Mouse (Mus musculus): ENCODE results near the gene Dlg4. TPM values are rescaled to one million over a fixed set of nuclear protein-coding genes. Genes with fewer than 3 reads are reported as not detected.

Dlg4 gene
- total RNA-seq (2021): 10 to 100 TPM; 13.2 to 15.5 TPM

DNA sequence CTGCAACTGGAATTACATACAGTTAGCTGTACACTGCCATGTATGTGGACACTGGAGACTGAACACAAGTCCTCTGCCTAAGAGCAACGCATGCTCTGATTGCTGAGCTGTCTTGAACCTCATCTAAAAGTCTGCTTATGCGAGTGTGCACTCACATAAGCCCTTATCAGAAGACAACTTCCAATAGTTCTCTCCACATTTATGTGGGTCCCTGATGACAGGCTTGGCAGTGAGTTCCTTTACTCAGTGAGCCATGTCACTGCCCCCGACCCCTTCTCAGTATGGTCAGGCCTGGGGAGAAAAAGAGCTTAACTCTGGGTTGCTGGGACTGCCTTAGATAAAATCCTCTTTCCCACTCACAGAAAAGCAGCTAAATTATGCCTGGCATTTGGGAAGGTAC lies at the start of gene Dlg4:
Dlg4 (plus strand) TSS at position 274 of the 400 bp plus-strand sequence.
- DNase-seq: no peak

DNA sequence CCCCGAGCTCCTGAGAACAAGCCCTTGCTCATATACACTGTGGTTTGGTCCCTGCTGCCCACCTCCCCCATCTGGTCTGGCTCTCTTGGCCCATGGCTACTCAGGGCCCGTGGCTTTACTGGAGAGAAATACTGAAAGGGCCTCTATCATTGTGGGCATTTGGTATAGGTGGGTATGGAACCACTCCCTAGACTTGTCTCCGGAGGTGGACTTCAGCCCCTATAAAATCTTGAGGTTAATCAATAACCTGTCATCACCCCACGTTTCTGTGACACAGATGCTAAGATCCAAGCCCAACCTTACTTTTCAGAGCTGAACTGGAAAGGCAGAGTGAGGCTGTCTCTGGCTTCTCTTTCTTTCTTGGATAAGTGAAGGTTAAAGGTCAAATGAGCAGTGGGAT lies 47.9 kb upstream of the Dlg4 start:
- no peak for DNase-seq

DNA sequence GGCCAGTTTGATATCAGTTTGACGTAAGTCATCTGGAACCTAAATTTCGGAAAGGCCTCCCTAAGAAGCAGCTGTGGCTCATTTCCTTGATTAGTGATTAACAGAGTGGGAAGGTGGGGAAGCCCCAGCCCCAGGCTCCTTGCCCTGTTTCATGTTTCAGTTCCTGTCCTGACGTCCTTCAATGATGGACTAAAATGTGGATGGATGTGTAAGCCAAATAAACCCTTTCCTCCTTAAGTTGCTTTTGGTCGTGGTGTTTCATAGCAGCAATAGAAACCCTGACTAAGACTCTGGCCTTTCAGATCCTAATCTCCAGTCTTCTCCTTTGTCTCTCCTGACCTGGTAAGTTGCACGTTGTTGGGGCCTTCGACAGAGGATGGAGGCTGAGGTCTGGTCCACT lies 46.5 kb upstream of the Dlg4 start:
- DNase-seq: no peak

DNA sequence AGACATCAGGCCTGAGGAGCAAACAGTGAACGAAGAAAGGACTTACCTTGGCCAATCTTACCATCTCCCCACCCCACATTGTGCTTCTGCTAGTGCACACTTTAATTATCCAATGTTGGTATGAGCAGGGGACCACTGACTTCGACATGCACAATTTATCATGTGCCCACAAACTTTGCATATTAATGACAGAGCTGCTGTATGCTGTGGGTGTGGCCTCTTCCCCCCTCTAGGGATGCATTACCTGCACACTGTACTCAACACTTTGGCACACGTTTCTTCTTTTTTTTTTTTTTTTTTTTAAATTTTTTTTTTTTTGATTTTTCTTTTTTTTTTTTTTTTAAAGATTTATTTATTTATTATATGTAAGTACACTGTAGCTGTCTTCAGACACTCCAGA lies 46.0 kb upstream of the Dlg4 start:
- no peak for DNase-seq

DNA sequence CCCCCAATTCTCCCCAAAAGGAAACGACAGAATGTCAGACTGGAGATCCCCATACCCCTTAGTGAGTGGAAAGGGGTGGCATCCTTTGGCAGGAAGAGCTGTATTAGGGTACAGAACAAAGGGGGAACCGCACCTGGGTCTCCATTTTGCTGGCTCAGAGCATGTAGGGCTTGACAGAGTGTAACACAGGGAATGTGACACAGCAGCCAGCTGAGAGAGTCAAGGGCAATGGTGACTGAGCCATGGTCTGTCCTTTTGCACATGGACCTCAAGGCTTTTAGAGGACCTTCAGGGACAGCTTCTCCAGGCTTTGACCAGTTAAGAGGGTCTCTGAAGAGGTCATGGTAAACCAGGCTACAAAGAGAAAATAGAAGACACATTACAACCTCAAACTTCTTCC lies 41.8 kb upstream of the Dlg4 start:
- DNase-seq: no peak

DNA sequence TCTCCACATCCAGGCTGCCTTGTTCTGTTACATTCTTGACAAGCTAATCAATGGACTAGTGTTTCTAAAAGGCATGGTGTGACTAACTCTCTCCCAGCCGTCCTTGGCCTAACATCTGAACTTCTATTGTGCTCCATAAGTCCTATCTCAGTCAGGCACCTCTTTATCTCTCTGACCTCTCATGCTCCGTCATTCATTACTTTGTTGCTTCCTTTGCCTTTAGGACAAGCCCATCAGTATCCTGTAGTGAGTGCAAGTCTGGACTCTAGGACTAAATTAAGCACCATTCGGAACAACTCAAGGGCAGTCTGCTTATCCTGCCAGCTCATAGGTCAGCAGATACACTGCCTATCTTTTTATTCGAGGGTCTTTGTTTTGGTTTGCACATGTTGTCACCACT lies 40.5 kb upstream of the Dlg4 start:
- DNase-seq: no peak

DNA sequence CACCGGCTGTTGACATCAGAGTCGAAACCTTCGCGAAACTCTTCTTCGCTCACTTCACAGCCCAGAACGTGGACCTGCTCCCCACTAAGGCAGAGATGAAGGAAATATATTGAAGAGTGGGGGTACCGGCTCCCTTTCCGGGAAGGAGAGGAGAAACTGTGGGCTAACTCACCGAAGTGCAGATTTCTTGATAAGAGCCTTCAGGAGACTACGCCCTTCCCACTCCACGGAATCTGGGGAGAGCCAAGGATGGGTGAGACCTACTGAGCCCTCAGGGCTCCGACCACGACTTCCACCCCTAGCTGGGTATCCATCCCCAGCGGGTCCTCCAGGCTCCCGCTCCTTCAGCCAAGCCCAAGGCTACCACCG lies 36.9 kb upstream of the Dlg4 start:
- DNase-seq: no peak

DNA sequence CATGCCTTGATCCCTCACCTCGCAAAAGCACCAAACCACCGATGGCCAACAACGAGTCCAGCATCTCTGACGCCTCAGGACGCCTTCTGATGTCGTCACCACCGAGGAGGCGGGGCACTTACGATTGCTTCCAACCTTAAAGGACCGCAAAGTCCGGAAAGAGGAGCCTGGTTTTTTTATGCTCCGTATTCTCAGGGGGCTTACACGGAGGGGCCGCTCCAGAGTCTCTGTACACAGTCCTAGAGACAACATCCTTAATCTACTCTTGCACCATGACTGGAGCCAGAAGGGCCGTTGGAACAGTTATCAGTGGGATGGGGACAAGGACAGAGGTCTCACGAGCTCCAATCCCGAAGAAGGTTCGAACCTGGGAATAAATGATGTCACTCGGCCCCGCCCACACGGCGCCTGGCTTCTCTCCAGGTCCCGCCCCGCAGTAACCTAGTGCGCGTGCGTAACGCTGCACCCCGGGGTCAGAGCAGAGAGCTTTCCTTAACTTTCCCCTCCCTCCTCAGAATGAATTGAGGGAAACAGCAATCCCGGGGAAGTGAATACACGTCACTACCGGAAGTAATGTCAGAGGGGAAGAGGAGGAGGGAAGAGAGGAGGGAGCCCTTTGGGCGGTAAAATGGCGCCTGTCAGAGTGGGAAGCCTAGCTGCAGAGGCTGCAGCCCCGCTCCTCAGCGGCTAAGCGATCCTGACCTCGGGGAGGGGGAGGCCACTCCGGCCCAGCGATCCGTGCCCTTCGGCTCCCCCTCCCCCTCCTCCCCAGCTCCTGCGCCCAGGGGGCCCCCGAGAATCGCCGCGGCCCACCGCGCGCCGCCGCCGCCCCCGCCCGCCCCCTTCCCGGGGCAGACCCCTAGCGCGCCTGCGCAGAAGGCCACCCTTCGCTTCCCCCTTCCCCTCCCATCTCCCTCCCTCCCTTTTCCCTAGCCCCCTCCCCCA lies 36.3 kb upstream of the Dlg4 start:
- peak; percentile 99 for DNase-seq

DNA sequence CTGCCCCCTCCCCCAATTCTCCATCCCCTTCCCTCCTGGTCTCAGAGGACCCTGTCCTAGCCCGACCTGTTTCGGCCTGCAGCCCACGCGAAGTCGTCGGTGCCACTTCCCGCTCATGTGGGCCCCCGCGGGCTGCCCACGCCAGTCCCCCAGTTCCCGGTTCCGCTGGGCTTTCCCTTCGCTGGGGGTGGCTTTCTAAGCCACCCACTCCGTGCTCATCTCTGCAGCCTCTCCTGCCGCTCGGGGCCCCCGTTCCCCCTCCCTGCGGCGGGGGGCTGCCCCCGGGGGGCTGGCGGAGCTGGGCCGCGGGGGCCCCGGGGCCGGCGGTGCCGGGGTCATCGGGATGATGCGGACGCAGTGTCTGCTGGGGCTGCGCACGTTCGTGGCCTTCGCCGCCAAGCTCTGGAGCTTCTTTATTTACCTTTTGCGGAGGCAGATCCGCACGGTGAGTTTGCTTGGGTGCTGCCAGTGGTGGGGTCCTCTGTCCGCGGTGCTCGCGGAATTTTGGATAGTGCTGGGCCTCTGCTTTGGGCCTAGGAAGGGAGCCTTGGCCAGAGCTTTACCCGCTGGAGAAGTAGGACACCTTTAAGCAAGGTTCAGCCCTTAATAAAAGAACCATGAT lies 35.5 kb upstream of the Dlg4 start, which contains the start of gene Ctdnep1:
Ctdnep1 (plus strand) TSS at position 16 of the 622 bp plus-strand sequence.
- DNase-seq: peak; percentile 40

DNA sequence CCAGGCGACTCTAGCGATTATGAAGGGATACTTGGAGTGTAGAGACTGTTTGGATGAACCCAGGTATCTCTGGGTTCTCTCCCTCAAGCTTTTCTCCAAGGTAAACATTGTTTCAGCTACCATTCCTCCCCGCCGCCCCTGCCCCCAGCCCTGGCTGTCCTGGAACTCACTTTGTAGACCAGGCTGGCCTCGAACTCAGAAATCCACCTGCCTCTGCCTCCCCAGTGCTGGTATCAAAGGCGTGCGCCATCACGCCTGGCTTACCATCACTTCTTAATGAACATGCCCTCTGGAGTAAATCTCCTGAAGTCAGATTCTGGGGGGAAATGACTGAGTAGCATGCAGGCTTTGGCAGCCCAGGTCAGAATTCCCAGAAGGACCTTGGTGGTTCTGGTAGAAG lies 34.5 kb upstream of the Dlg4 start, which contains the start of gene Elp5:
Elp5 (minus strand) TSS at position 293 of the 400 bp plus-strand sequence.
- DNase-seq: no peak

DNA sequence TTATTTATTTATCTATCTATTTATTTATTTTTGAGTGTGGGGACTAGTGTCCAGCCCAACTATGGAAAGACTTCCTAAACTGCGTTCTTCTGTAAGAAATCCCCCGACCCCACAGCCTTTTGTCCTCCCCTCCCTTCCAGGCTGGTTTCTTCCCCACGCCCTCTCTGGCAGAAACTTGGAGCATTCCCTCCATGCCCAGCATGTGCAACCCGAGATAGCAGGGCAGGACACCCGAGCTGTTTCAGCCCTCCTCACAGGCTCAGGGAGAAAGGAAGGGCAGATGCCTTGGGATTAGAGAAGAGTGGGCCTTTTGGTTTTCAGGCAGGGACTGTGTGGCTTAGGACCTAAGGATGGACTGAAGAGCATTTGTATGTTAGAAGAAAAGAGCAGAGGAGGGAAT lies 33.9 kb upstream of the Dlg4 start:
- peak; percentile 56 for DNase-seq

DNA sequence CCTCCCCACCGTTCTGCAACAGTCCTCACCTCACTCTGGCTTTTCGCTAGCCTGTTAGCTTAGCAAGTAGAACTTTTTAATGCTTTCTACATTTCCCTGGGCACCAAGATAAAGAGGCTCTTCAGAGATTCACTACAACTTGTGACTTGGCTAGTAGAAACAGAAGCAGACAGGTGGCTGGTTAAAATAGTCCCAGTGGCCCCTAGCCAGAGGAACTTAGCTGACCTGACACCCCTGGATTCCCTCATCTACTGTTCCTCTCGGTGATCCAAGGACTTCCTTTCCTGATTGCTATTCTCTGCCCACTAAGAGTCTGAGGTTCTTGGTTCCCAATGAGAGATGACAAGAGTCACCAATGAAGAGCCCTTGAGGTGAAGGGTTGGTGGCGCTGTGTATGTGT lies 33.4 kb upstream of the Dlg4 start:
- no peak for DNase-seq

DNA sequence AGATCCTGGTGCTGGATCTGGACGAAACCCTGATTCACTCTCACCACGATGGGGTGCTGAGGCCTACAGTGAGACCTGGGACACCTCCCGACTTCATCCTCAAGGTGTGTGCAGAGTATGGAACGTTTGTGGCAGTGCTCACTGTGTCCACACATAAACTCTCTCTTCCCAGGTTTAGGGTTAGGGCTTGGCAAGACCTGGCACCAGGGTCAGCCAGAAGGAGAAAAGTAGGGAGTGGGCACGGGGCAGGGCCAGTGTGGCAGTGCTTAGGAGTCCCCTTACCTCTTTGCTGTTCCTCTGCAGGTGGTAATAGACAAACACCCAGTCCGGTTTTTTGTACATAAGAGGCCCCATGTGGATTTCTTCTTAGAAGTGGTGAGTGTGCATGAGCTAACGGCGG lies 32.3 kb upstream of the Dlg4 start:
- DNase-seq: no peak

DNA sequence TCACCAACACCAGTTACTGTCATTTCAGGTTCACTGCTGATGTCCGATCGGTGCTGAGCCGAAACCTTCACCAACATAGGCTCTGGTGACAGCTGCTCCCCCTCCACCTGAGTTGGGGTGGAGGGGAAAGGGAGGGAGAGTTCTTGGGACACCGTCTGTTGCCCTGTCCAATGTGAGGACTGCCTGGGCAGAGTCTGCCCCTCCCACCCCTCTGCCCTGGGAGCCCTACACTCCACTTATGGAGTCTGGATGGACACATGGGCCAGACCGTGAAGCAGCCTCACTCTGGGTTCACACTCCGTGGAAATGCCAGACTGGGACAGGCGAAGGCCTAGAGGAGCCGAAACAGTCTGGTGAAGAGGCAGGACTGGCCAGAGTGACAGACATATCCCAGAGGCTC lies 26.8 kb upstream of the Dlg4 start:
- no peak for DNase-seq

DNA sequence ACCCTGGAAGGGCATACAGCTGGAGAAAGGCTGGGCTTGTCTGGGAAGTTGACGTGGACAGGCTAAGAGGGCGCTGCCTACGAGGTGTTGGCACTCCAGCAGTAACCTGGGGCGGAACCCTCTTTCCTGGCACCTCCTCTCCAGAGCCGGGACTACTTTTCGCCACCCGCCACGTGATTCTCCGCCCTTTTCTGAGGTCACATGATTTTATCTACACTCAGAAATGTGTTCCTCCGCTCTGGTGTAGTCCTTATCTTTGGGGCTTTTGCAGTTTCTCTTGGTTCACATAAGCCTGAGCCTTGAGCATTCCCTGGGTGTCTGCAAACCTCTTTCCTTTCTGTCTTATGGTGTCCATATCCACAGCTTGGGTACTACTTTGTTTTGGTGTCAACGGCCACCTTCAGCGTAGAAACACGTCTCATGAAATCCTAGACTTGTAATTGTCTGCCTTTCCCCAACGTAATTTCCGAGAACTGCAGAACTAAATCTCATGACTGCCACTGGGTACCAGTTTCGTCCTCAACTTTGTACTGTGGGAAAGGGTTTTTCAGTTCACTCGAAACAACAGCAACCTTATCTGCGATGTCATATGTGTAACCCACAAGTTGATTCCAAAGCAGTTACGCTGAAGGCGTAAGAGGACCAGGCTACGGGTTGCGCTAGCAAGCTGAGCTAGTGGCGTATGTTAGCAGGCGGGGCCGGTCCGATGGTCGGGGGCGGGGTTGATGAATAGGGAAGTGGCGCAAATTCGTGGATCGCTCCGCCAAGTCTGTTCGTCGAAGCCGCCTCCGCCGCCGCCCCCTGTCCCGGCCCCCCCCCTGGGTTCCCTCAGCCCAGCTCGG lies 25.7 kb upstream of the Dlg4 start, which contains the start of gene Gabarap:
Gabarap (plus strand) TSS at position 294 of the 842 bp plus-strand sequence.
- DNase-seq: peak; percentile 97

DNA sequence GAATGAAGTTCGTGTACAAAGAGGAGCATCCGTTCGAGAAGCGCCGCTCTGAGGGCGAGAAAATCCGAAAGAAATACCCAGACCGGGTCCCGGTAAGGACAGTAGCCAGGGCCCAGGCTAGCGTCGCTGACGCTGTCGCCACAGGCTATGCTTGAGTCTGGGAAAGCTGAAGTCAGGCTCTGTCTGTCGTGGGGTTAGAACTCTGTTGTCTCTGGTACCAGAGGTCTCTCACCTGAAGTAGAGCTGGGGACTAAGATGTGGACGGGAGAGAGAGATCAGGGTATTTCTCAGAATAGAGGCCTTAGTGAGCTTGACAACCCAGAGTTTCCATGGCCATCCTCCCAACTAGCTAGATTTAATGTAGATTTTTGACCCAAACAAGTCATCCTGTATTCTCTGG lies 25.0 kb upstream of the Dlg4 start:
- no peak for DNase-seq

DNA sequence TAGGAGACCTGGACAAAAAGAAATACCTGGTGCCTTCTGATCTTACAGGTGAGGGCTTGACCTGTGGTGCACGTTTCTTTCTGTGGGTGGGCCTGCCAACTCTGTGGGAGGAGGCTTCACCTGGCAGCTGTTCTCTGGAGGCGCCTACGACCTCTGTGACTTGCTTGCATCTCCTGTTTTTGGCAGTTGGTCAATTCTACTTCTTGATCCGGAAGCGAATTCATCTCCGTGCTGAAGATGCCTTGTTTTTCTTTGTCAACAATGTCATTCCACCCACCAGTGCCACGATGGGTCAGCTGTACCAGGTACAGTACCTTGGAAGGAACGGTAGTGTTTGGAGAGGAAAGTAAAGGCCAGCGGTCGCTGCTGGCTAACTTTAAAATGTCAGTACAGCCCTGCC lies 24.3 kb upstream of the Dlg4 start:
- DNase-seq: no peak

DNA sequence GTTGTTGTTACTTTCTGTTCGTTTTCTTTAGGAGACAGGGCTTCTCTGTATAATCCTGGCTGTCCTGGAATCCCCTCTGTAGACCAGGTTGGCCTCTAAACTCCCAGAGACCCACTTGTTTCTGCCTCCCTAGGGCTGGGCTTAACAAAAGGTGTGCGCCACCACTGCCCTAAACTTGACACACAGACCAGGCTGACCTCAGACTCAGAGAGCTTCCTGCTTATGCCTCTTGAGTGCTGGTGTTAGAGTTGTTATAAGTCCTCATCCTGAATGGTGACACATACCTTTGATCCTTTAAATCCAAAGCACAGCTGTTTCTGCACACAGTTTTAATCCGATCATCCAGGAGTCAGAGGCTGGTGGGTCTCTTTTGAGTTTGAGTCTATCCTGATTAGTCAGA lies 23.8 kb upstream of the Dlg4 start:
- DNase-seq: no peak

DNA sequence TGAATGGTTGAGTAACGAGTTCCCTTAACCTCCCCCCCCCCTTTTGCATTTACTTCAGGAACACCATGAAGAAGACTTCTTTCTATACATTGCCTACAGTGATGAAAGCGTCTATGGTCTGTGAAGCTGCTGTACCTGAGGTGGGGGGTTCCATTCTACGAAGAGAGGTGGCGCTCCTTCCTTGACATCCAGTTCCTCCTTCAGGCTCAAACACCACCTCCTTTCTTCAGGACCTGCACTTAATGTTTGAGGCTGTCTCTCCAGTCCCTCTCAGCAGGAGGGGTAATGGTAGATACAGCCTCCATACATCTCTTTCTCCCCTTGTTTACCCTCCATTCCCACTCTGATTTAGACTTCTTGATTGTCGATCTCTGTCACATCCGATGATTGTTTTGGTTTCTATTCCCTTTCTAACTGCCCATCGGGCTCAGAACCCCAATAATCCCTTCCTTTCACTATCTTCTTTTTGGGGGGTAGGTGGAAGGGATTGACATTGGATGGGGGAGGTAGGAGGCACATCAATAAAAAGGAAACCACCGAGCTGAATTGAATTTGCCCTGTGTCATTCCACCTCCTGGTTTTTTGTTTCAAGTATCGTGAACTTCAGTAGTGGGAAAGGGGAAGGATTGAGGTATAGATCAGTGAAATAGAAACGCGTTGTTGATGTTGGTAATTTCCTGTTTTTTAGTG lies 22.2 kb upstream of the Dlg4 start:
- DNase-seq: no peak

DNA sequence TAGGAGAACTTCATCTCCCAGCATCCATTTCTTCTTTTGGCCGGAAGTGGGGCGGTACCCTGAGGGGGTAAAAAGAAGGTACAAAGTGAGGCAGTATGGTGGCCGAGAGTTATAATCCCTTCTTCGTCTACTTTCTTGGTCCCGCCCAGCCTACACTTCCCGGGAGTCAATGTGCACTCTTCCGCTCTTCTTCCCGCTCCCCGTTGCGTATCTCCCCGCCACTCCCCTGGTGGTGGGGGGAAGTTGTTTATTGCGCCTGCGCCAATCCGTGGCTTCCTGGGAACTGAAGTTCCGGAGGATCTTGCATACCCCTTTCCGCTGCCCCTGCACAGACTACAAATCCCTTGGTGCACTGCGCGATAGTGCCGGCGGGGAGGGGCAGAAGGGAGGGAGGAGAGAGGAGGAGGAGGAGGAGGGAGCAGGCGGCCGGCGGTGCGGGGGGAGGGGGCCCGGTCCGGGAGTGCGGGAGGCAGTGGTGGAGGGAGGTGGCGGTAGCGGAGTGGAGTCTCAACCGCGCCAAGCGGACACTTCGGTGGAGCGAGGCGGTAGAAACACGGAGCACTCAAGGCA lies 21.3 kb upstream of the Dlg4 start, which contains the start of gene Phf23:
Phf23 (plus strand) TSS at position 387 of the 570 bp plus-strand sequence.
- peak; percentile 98 for DNase-seq

DNA sequence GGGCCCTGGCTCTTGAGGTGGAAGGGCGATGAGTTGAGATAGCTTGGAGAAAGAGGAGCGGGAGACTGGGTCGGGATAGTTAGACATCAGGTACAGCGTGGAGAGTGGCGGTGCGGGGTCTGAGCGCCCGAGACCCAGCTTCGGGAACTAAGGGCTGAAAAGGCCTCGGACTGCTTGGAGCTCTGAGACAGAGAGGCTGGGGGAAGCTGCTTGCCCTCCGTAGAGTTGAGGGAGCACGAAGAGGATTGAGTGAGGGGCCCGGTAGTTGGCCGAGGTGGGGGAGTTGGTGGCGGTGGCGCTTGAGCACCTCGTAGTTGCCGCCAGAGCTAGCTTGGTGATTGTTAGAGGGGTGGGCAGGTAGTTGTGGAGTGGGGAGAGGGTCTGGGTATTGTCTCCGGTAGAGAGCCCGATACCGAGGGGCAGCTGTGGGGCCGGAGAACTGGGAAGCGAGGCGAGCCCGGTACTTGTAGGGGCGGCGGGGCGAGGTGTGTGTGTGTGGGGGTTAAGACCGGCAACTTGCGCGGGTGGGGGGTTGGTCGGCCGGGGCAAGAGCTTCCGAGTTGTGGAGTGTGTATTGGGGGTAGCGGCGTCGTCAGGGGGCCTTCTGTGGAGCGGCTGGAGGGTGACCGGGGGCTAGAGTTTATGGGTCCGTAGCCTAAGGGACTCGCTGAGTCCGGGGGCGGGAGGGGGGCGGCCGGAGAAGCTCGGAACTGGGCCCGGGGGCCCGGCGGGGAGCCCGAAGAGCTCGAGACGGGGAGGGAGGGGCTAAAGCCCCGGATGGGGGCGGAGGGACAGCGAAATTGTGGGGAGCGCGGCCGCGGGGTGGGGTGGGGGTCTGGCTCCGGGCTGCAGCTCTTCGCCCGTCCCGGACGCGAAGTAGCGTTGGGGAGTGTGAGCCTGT lies 20.3 kb upstream of the Dlg4 start:
- DNase-seq: peak; percentile 61
